Mouse (Mus musculus): ENCODE data around the gene Sh3kbp1.
A peak's percentile ranks its signal among the peaks of the same experiment; 100 is the strongest.

Sh3kbp1 gene

DNA sequence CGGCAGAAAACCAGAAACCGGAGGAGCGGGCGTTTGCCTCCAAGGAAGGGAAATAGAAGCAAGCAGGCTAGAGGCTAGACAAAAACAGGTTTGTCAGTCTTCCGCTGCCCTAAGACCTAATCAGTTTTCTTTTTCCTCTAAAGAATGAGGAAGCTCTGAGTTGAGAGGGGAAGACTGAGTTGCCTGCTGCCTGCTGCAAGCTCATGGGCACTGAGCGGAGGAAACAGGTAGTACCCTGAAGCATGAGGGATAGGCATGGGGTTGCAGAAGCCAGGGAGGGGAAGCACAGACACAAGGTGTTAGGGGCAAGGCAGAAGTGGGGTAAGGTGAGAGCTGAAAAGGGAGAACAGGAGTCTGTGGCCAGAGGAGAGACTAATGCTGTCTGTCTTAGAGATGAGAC, 297.7 kb downstream of the Sh3kbp1 start:
- no peak for DNase-seq (ENCODE audit: low spot score in 2 of 2)

DNA sequence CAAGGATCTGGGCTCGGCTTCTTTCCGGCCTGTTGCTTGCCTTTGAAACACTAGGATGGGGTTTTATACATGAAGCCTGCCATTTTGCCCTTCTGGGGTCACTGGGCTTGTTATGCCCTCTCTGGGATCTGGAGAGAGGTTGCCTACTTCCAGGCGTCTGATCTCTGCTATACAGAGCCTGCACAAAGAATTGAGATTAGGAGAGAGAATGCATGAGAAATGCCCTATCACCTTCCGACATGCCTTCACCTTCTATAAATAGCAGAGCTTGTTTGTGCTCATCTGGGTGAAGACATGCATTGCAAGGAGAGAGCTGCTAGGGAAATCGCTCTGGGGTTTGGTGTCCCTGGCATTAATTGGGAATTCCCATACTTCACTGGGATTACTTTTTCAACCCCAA, 301.1 kb downstream of the Sh3kbp1 start:
- DNase-seq (ENCODE audit: low spot score in 2 of 2): no peak

DNA sequence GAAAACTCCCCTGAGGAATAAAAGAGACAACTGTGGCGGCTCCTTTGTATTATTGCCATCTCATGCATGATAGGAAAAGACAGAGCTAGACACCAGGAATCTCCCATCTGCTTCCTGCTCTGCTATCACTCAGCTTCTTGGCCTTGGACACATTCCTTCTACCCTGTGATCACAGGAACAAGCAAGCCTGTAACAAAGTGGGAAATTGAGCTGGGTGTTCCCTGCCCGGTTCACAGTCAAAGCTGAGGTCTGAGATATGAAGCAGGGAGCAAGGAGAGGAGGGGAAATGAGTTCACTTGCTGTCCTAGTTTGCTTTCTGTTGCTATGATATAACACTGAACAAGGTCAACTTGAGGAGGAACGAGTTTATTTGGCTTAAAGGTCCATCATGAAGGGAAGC, 301.8 kb downstream of the Sh3kbp1 start:
- no peak for DNase-seq (ENCODE audit: low spot score in 2 of 2)

DNA sequence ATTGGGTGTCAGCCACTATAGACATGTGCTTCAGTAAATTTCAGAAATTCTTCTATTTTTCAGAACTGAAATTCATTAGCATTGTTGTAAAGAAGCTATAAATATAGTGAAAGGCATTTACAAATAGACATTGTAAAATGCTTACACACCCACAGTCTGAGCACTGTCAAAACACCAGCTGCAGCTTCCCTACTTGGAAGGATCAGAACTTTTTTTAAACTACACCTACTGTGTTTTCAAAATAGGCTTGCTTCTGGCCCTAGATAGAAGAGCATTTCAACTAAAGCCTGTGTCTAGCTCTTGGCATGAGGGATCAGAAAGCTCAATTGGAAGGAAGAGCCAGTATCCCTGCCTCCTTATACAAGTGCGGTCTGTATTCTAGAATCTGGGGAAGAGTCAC, 305.0 kb downstream of the Sh3kbp1 start:
- DNase-seq (ENCODE audit: low spot score in 2 of 2): no peak

DNA sequence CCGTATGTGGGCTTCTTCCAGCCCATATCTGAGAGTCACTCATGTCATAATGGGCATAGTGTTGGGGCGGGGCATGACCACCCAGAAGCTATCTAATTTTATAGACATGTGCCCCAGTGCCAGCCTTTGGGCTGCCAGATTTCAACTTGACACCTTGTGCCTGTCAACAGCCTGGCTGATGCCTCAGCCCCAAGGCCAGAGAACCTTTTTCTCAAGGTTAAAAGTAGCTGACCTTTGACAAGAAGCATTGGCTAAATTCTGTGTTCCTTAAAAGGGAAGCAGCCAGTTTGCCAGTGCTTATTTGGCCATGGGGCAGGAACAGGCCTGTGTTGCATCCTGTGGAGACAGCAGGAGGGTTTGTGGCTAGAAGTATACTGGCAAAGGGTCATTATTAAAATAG, 315.5 kb downstream of the Sh3kbp1 start:
- no peak for DNase-seq (ENCODE audit: low spot score in 2 of 2)

DNA sequence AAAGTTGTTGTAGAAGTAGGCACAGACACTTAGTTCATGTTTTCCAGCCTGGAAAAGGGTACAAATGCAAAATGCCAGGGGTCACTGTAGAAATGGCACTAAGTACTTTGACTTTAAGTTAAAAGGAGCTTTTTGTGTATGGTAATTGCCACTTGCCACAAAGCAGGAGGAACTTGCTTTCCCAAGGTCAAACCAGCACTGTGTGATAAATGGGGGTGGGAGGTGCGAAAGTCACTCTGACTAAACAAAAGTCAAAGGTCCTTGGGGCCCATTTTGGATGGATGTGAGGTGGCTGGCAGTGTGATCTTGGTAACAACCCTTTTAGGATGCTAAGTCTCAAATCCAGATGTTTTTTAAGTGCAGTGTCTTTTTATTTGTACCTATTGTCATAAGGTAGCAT, 316.5 kb downstream of the Sh3kbp1 start:
- no peak for DNase-seq (ENCODE audit: low spot score in 2 of 2)

DNA sequence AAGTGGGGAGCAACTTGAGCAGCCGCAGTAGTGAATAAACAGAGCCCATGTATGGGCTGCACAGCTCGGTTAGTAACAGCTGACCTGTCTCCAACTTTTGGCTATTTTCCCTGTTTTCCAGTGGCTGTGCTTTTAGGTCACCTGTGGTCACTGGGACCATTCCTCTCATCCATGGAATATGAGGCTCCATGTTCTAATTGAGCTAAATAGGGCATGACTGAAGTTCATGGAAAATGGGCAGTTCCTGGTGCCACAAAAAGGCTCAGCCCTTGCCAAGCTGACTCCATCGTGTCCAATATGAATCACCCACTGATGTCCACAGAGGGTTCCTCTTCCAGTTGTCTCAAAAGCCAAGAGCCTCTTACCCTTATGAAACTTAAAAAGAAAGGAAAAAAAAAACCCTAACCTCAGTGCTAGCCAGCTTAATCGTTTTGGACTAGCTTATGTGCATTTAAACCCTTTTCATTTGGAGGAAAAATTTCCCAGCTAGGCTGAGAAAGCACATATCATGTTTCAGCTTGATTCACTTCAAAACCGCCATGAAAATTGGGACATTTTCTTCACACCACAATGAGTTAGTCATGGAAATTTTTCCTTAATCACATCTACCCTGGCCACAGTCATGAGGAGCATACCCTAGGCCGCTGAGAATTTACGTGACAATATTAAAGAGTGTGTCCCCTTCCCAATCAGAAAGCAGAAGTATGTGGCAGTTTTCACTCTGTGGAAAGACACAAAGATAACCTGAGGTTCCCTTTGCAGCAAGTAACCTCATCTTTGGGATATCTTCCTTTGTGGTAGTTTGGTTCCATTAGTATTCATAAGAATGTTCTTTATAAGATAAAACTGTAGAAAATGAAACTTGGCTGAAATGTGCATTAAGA, 326.7 kb downstream of the Sh3kbp1 start:
- DNase-seq (ENCODE audit: low spot score in 2 of 2): no peak

DNA sequence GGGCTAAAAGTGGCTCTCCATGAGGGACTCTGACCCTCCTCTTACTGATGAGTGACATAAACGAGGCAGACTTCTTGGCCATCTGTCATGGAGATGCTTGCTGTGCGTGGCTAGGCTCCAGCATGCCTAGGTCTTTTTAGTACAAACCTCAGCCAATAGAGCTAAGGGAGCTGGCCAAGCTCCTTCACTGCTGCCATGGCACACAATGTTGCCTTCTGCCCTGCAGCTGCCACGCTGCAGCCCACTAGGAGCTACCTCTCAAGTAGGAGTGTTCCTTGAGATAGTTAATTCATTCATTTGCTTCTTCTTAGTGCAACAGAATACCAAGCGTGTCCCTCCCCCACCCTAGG, 327.3 kb downstream of the Sh3kbp1 start:
- DNase-seq (ENCODE audit: low spot score in 2 of 2): no peak

DNA sequence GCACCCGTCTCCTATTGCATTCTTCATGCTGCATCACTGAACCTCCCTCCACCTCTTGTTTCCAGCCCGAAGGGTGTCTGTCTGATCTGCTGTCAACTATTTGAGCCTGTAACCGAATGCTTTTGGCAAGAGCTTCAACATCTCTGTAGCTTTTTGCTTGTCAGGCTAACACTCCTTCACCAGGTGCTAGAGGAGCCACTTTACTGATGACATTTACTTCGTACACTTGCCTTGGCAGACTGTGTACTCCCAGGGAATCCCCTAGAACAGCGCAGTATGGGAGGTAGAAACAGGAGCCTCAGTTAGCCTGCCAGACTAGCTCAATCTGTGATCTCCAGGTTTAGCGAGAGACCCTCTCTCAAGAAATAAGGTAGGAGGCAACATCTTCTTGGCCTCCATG, 328.4 kb downstream of the Sh3kbp1 start:
- DNase-seq (ENCODE audit: low spot score in 2 of 2): no peak

DNA sequence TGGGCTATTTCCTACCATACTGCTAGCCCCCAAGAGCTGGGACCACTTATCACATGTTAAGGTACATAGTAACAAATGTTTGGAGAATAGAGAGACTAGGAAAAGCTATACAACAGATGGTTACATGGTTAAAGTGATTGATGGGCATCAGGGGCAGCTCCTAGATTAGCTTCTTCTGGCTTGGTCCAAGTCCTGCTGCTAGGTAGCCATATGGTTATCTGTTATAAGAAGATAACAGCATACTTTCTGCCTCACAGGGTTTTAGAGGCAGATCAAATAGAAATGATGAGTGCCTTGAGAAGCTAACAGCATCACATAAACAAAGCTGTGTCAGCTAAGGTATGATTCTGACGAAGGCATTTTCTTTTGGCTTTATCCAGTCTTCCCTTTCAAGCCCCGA, 334.3 kb downstream of the Sh3kbp1 start:
- no peak for DNase-seq (ENCODE audit: low spot score in 2 of 2)

DNA sequence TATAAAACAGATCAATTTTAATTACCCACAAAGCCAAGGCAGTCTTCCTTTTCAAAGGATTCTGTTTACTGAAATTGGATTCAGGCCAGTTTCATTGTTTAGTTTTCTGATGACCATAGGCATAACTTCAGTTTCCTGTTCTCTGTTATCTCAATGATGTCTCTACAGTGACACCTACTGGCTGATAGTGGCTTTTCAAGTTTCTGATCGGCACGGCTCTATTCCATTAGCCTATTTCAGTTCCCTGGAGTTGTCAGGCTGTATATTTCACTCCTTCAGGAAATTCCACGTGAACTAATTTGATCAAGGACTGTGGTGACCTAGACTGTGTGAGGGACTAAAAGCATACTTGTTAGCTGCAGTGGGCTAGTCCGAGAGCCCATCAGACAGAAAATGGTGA, 336.2 kb downstream of the Sh3kbp1 start:
- peak in 1 of 2 experiments; percentile 32 for DNase-seq (ENCODE audit: low spot score in 2 of 2)

DNA sequence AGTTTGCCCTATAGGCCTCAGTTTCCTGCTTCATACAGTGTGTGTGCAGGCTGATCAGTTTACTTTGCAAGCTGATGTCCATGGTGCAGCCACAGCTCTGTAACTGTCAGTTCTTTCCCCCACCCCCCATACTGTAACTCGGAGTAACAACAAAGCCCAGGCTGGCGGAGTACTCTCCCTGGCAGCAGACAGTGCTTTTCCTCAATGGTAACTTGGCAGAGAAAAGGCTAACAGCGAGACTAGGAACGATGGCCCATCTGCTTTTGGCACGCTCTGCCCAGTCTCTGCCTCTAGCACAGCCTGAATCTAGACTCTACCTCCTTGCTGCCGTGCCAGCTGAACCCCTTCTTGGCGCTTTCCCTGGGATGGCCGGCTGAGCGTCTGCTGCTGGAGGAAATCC, 336.9 kb downstream of the Sh3kbp1 start:
- no peak for DNase-seq (ENCODE audit: low spot score in 2 of 2)

DNA sequence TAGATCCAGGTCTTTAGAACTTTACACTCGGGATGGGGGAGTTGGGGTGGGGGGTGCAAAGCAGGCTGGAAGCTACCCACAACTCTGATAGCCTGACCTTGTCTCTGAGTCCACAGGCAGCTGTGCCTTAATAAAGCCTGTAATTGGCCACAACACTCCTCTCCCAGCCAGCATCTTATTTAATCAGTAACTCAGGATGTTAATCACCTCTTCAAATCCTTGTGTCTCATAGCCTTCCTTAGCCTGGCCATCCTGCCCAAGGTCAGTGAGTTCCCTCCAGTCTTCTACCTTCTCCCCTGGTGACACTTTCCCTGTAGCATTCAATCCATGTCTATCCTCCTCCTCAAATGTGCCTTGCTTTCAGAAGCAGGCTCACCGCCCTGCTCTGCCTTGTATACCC, 342.0 kb downstream of the Sh3kbp1 start:
- DNase-seq (ENCODE audit: low spot score in 2 of 2): no peak

DNA sequence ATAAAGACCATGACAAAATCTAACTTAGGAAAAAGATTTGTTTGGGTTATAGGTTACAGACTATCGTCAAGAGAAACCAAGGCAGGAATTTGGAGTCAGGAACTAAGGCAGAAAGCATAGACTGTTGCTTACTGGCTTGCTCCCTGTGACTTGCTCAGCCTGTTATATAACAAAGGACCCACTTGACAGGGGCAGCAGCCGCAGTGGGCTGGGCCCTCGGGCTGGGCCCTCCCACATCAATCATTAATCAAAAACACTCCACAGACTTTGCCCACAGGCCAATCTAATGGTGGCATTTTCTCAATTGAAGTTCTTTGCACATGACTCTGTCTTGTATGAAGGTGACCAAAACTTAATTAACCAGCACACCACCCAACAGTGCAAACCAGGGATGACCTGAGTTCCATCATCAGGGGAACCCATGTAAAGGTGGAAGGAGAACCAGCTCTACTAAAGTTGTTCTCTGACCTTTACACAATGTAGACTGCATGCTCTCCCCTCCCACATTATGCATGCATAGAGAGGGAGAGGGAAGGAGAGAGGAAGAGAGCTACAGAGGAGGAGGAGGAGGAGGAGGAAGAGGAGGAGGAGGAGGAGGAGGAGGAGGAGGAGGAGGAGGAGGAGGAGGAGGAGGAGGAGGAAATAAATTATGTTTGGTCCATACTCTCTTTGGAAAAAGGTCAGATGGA, 344.2 kb downstream of the Sh3kbp1 start:
- no peak for DNase-seq (ENCODE audit: low spot score in 2 of 2)

DNA sequence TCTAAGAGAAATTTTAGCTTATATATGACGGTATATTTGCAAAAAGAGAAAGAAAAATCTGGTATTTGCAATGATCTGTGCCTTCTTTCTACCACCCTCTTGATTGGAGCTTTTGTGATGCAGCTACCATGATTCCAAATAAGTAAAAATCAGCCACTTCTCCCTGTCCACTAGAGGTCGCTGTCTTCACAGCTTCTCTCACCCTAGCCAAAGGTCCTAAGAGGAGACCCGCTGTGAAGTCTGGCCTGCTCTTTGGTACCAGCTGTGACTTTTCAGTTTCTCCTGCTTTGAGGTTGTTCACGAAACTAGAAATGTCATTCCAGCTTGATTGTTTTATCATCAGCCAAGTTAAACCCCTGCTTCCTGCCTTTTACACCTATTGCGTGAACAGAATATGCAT, 346.7 kb downstream of the Sh3kbp1 start:
- no peak for DNase-seq (ENCODE audit: low spot score in 2 of 2)

DNA sequence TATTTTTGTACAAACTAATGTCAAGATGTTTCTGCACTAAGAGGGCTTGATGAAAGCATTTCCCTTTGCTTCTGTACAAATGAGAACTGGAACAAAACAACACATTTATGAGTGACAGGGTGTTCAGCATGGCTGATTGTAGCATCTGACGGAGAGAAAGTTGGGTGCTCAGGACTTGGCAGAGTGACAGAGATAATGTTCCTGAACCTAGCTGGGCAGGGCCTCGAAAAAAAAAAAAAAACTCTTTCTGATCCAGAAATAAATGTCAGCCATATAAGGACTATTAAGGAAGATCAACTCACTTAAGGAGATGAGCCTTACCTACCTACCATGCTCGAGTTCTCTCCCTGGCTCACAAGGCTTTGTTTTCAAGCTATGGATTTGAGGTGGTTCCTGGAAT, 349.2 kb downstream of the Sh3kbp1 start:
- no peak for DNase-seq (ENCODE audit: low spot score in 2 of 2)

DNA sequence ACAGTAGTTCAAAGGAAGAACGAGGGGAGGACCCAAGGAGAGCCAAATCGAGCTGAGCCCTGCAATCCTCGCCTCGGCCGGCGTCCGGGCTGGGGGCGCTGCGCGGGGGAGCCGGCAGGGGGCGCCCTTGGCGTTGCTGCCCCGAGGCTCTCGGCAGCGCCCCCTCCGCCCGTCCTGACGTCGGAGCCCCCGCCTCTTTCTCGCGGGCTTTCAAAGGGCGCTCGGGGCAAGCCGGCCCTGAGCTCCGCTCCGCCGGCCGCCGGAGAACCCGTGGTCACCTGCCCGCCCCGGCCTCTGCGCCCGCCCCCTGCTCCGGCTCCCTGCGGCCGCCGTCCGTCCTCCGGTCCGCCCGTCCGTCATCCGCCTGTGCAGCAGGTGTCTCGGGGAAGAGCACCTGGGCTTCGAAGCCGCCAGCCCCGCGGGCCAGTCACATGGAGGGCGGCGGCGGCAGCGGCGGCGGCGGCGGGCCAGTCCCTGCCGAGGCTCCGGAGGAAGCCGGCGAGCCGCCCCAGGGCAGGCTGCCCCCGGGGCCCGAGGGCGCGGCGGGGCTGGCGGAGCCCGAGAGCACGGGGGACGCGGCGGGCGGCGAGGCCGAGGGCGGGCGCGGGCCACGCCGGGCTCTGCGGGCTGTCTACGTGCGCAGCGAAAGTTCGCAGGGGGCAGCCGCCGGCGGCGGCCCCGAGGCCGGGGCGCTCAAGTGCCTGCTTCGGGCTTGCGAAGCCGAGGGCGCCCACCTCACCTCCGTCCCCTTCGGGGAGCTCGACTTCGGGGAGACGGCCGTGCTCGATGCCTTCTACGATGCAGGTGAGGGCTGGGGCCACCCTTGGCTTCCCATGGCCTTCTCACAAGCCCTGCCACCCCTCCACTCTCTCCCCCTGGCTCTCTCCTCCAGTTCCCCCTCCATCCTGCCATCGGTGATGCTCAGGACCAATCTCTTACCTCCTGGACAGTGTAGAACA, 361.2 kb downstream of the Sh3kbp1 start, which contains the start of gene Map3k15:
TSS of gene Map3k15 (plus strand) at position 432 of the 959 bp plus-strand sequence.
- DNase-seq (ENCODE audit: low spot score in 2 of 2): peak; percentile 50 to 85

DNA sequence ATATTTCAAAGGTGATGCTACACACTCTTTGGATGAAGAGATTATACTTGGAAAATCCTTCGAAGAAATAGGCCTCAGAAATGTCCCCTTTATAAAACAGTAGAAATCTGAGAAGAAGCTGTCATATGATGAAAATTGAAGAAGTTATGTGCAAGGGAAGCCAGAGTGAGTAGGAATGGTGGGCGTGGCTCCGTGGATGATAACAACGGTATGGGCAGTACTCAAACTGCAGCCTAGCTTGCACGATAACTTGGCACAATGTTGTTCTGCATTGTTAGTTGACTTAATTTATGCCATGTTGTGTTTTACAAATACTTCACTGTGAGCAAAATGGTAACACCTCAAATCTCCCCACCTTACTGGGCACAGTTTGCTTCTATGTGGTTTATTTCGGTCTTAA, 368.7 kb downstream of the Sh3kbp1 start:
- no peak for DNase-seq (ENCODE audit: low spot score in 2 of 2)
